Mouse (Mus musculus) ES-Bruce4 (cell line): ENCODE measurements around the gene Zwint. TPM values are rescaled to one million over a fixed set of nuclear protein-coding genes. Genes with fewer than 3 reads are reported as not detected.

Source experiments
- H3K27ac ChIP-seq: 2 replicates; pipeline ENCODE4 v1.5.1; 2012; ENCODE audit warnings: low read length, inconsistent platforms; ENCODE audit not compliant: insufficient read depth
- H3K27me3 ChIP-seq: 2 replicates; pipeline ENCODE4 v1.6.1; 2012; ENCODE audit warnings: mild to moderate bottlenecking, low read length, inconsistent platforms; ENCODE audit not compliant: control insufficient read depth, poor library complexity, insufficient read depth, severe bottlenecking
- H3K36me3 ChIP-seq: 2 replicates; pipeline ENCODE4 v1.6.1; 2012; ENCODE audit warnings: inconsistent platforms, mild to moderate bottlenecking, low read length, moderate library complexity; ENCODE audit not compliant: control insufficient read depth, poor library complexity, insufficient read depth, severe bottlenecking
- H3K4me1 ChIP-seq: one replicate; pipeline ENCODE4 v1.8.1; 2011; ENCODE audit warnings: low read length; ENCODE audit not compliant: control insufficient read depth, insufficient read depth
- H3K4me3 ChIP-seq: 2 replicates; pipeline ENCODE4 v1.5.1; 2011; ENCODE audit warnings: low read depth, mild to moderate bottlenecking, low read length
- H3K9ac ChIP-seq: 2 replicates; pipeline ENCODE4 v1.6.1; 2012; ENCODE audit warnings: low read depth, mild to moderate bottlenecking, inconsistent platforms; ENCODE audit not compliant: poor library complexity, severe bottlenecking
- H3K9me3 ChIP-seq: replicated peaks from 2 replicates; pipeline ENCODE4 v1.6.1; 2012; ENCODE audit warnings: mild to moderate bottlenecking, low read length, inconsistent platforms; ENCODE audit not compliant: control insufficient read depth, poor library complexity, insufficient read depth, severe bottlenecking
- CTCF ChIP-seq: IDR thresholded peaks from one replicate; pipeline ENCODE4 v1.8.1; 2011; ENCODE audit warnings: low read depth, low read length
- EP300 ChIP-seq: IDR thresholded peaks from 2 replicates; pipeline ENCODE4 v1.6.1; 2011; ENCODE audit warnings: low read depth, low read length; ENCODE audit not compliant: insufficient read depth
- POLR2A ChIP-seq: IDR thresholded peaks from one replicate; pipeline ENCODE4 v1.8.1; 2011; ENCODE audit warnings: low read length; ENCODE audit not compliant: insufficient read depth
- polyA plus RNA-seq: library from polyadenylated mRNA; stranded (reverse); fragments of >200 nt; gene quantifications from 2 replicates; pipeline ENCODE4 v1.2.4, GENCODE M21; 2011; ENCODE audit warnings: low read depth; ENCODE audit not compliant: missing spikeins, insufficient read depth, insufficient read length

Gene Zwint
- polyA plus RNA-seq, 1 experiment, result 203 TPM

DNA sequence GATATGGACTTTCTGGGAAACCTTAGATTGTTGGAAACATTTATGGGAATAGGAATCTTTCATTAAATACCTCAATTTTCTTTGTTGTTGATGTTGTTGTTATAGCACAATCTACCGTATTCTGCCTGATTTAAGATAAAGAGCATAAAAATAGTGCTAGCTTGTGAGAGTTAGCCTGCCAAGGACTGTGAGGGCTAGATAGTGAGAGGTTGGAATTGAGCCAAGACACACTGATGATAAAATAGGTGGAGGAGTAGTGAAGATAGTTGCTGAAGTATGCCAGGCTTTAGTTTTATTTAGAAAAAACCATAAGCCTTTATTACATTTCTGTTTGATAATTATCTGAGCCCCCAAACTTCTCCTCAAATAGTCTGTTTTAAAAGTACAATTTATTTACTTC lies 14.4 kb downstream of the Zwint start:
- Histone ChIP-seq H3K4me1 (no peaks in the 10 kb centered on the region), H3K9ac (no peak overlapping the region), H3K9me3 (no peaks in the 10 kb centered on the region), H3K36me3 (peaks cover 12% of the 10 kb centered on the region), H3K4me3 (no peak overlapping the region), H3K27ac (no peak overlapping the region), H3K27me3 (no peaks in the 10 kb centered on the region)
- TF ChIP-seq POLR2A (no peak), EP300 (no peak), CTCF (no peak)

DNA sequence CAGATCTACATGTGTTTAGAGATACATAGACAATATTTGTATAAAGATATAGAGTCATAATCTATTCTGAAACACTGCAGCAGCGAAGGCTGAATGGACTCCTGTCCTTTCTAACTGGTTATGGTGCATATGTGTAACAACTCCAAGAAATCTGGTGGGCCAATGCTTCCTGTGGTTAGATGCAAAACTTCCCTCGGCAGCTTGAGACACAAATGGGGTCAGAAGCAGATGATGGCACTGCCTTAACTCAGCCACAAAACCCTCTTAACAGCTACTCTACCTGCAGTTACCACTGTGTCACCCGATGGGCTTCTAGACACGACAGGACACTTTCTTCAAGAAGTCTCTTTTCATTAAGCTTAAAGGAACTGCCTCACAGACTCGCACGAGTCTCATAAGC lies 21.3 kb downstream of the Zwint start:
- Histone ChIP-seq H3K9ac (no peak overlapping the region), H3K9me3 (no peaks in the 10 kb centered on the region), H3K27ac (no peak overlapping the region), H3K36me3 (peaks cover 2% of the 10 kb centered on the region; the same call in 1 of the 2 replicates), H3K27me3 (no peaks in the 10 kb centered on the region), H3K4me1 (no peaks in the 10 kb centered on the region), H3K4me3 (no peak overlapping the region)
- TF ChIP-seq POLR2A (no peak), CTCF (no peak), EP300 (no peak)

DNA sequence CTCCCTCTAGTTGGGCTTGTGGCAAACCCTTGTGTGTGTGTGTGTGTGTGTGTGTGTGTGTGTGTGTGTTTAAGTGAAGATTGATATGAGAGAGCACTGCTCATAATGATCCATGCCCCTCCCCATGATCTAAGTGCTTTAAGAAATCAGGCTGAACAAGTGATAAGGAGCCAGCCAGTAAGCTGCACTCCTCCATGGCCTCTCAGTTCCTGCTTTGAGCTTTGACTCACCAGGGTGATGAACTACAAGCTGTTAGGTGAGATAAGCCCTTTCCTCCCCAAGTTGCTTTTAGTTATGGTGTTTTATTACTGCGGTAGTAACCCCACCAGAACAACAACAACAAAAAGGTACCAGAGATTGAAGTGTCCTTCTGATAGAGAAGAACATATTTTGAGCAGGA lies 21.9 kb downstream of the Zwint start:
- H3K27ac ChIP-seq, result no peak overlapping the region
- no peak overlapping the region for H3K9ac ChIP-seq
- TF ChIP-seq POLR2A (no peak), CTCF (no peak), EP300 (no peak)
- H3K27me3 ChIP-seq, result no peaks in the 10 kb centered on the region
- H3K36me3 ChIP-seq, result peaks cover 2% of the 10 kb centered on the region; the same call in 1 of the 2 replicates
- no peaks in the 10 kb centered on the region for H3K4me1 ChIP-seq
- H3K9me3 ChIP-seq, result no peaks in the 10 kb centered on the region
- no peak overlapping the region for H3K4me3 ChIP-seq

- H3K4me1 ChIP-seq, result no peaks in the 10 kb centered on the region
- no peaks in the 10 kb centered on the region for H3K27me3 ChIP-seq
- H3K36me3 ChIP-seq, result no peaks in the 10 kb centered on the region; the same call in 1 of the 2 replicates
- H3K9ac ChIP-seq, result no peak overlapping the region
- TF ChIP-seq POLR2A (no peak), CTCF (no peak), EP300 (no peak)
- H3K9me3 ChIP-seq, result no peaks in the 10 kb centered on the region
- no peak overlapping the region for H3K4me3 ChIP-seq
- H3K27ac ChIP-seq, result no peak overlapping the region
Measured at GRCm38 (mm10) chr10:72679086-72679485, 24.4 kb downstream of the Zwint start.

GRCm38 (mm10) chr10:72701092-72701491 lies 46.4 kb downstream of the Zwint start:
- Histone ChIP-seq H3K9me3 (no peaks in the 10 kb centered on the region), H3K27ac (no peak overlapping the region), H3K4me1 (no peaks in the 10 kb centered on the region), H3K4me3 (no peak overlapping the region), H3K36me3 (no peaks in the 10 kb centered on the region), H3K9ac (no peak overlapping the region), H3K27me3 (no peaks in the 10 kb centered on the region)
- TF ChIP-seq POLR2A (no peak), CTCF (no peak), EP300 (no peak)

DNA sequence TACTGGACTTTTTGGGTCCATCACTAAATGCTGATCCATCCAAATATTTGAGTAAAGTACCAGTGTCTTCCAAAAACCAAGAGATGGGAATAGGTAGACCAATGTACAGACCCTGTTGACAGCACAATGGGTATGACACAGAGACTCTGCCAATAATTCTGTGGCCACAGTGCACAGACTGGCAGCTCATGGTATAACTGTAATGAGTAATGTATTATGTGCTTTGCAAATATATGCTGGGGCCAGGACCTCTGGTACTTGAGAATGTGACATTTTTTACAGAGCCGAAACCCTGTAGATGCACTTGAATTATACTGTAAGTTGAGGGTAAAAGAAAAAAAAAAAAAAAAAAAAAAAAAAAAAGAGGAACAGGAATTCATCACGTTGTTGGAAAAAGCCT lies 59.1 kb downstream of the Zwint start:
- TF ChIP-seq POLR2A, result no peak
- TF ChIP-seq EP300, result no peak
- no peak for TF ChIP-seq CTCF
- no peaks in the 10 kb centered on the region for H3K27me3 ChIP-seq
- no peak overlapping the region for H3K27ac ChIP-seq

More for the DNA sequence above, 59.1 kb downstream of the Zwint start:
- Histone ChIP-seq H3K9ac (no peak overlapping the region), H3K9me3 (no peaks in the 10 kb centered on the region), H3K4me3 (no peak overlapping the region), H3K36me3 (no peaks in the 10 kb centered on the region), H3K4me1 (no peaks in the 10 kb centered on the region)
